Comparison of ENCODE assay signal across 17 mouse cellular contexts in the genomic region with DNA sequence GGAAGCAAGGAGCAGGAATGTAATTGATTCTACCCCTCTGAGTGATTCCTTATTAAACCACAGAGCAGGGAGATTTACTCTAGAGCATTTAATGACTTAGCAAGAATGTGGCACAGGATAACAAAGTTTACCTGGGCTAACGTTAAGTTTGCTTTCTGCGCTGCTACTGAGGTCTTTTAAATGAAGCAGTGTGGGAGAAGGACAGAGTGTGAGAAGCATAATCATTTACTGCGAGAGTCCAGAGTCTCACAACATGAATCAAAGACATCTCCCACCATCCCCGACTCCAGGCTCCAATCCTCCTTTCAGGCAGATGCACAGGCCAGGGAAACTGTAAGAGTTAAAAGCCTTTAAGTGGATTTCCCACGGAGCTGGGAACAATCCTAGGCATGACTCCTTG.
"Had no signal": no experiment of that assay in that cellular context is flagged by ENCODE, and none has a peak within 500 bp of the region (broad histone marks: within the 10 kb centered on the region; RNA-seq: fewer than 3 reads in every experiment).

No protein-coding gene starts in this region.

- H3K9me3 ChIP-seq: limb, embryonic 12.5 days; liver, embryonic 13.5 days; lung, embryonic 15.5 days; midbrain, embryonic 12.5 days; neural tube, embryonic 13.5 days had no signal

- H3K36me3 ChIP-seq: limb, embryonic 12.5 days; liver, embryonic 13.5 days; lung, embryonic 15.5 days; midbrain, embryonic 12.5 days; neural tube, embryonic 13.5 days had no signal

- ATAC-seq: intestine, postnatal 0 days; liver, postnatal 0 days had no signal

- H3K9ac ChIP-seq: limb, embryonic 12.5 days; liver, embryonic 13.5 days; liver, postnatal 0 days; lung, embryonic 15.5 days; midbrain, embryonic 12.5 days; neural tube, embryonic 13.5 days had no signal

- H3K4me2 ChIP-seq: limb, embryonic 12.5 days; liver, embryonic 13.5 days; lung, embryonic 15.5 days; midbrain, embryonic 12.5 days; neural tube, embryonic 13.5 days had no signal

- H3K27me3 ChIP-seq: limb, embryonic 12.5 days; liver, embryonic 13.5 days; lung, embryonic 15.5 days; megakaryocyte, embryonic 14.5 days; midbrain, embryonic 12.5 days; neural tube, embryonic 13.5 days had no signal

- H3K4me3 ChIP-seq: left cerebral cortex, adult 2 months; limb, embryonic 12.5 days; liver, embryonic 13.5 days; lung, embryonic 15.5 days; megakaryocyte, embryonic 14.5 days; midbrain, embryonic 12.5 days; neural tube, embryonic 13.5 days had no signal

- DNase-seq: liver; liver, embryonic 13.5 days; liver, postnatal 0 days; lung, postnatal 14 days; retina, postnatal 1 day; right cerebral cortex, postnatal 4 days; spleen, adult 18-20 months; thymus, adult 2 months; thymus, postnatal 25 days had no signal

- H3K27ac ChIP-seq: left cerebral cortex, adult 2 months; liver, embryonic 13.5 days; lung, embryonic 15.5 days; macrophage; midbrain, embryonic 12.5 days; neural tube, embryonic 13.5 days had no signal

- H3K4me1 ChIP-seq: liver, embryonic 13.5 days; lung, embryonic 15.5 days; megakaryocyte, embryonic 14.5 days had no signal
